Mouse (Mus musculus): ENCODE measurements around the gene Acnat1. TPM values are rescaled to one million over a fixed set of nuclear protein-coding genes. Genes with fewer than 3 reads are reported as not detected.

Acnat1 gene
- polyA plus RNA-seq (2012; fragmentation: generic; extraction: Trizol), result not detected

GRCm38 (mm10) chr4:49473435-49474100 is at the start of gene Acnat1:
Gene Acnat1, minus strand, starts transcription at chr4:49473912.

GRCm38 (mm10) chr4:49520572-49521340 is 47.0 kb upstream of the Acnat1 start, which contains the start of the genes Mrpl50 and Zfp189:
Gene Mrpl50, minus strand, starts transcription at chr4:49521093.
Gene Zfp189, plus strand, starts transcription at chr4:49521176.

GRCm38 (mm10) chr4:49506386-49506785 is 32.7 kb upstream of the Acnat1 start, which contains the start of gene Baat:
Gene Baat, minus strand, starts transcription at chr4:49506557.

GRCm38 (mm10) chr4:49407957-49408356 is 65.8 kb downstream of the Acnat1 start, which contains the start of gene Acnat2:
Gene Acnat2, minus strand, starts transcription at chr4:49408151.

Other genes with a start within 250 kb of the Acnat1 start
- gene Acnat2, start 65.8 kb downstream of the Acnat1 start, polyA plus RNA-seq (2012; fragmentation: generic; extraction: Trizol), result not detected
- not detected for gene Baat, start 32.6 kb upstream of the Acnat1 start, polyA plus RNA-seq (2012; fragmentation: generic; extraction: Trizol)
- 10 to 100 TPM in 1 of 2 experiments, 1 to 10 TPM in 1; 2.9 to 11.0 TPM for gene Mrpl50, start 47.2 kb upstream of the Acnat1 start, polyA plus RNA-seq (2012; fragmentation: generic; extraction: Trizol)
- gene Zfp189, start 47.3 kb upstream of the Acnat1 start, polyA plus RNA-seq (2012; fragmentation: generic; extraction: Trizol), result 1 to 10 TPM in 1 of 2 experiments, under 1 TPM in 1; 0.08 to 1.3 TPM
- under 1 TPM in 1 of 2 experiments, not detected in 1; 0.12 TPM for gene Aldob, start 75.6 kb upstream of the Acnat1 start, polyA plus RNA-seq (2012; fragmentation: generic; extraction: Trizol)
- under 1 TPM; 0.04 to 0.17 TPM for gene Tmem246, start 124.0 kb upstream of the Acnat1 start, polyA plus RNA-seq (2012; fragmentation: generic; extraction: Trizol)
- gene Rnf20, start 158.1 kb upstream of the Acnat1 start, polyA plus RNA-seq (2012; fragmentation: generic; extraction: Trizol), result 10 to 100 TPM in 1 of 2 experiments, 1 to 10 TPM in 1; 1.9 to 15.2 TPM
- gene Ppp3r2, start 208.1 kb upstream of the Acnat1 start, polyA plus RNA-seq (2012; fragmentation: generic; extraction: Trizol), result not detected

Measured in C3H10T1/2 (cell line).